Mouse (Mus musculus) c-Kit-negative CD71-positive TER-119-positive erythroid progenitor cells, embryonic 14.5 days (primary cell): ENCODE results near the gene Zkscan16.

Experiments
- DNase-seq: peaks from one replicate; pipeline ENCODE4 v3.0.0-alpha.2; 2013; ENCODE audit warnings: low read depth, low spot score

The Zkscan16 gene

GRCm38 (mm10) chr4:58943420-58944205 is at the start of gene Zkscan16:
Zkscan16 (plus strand) TSS chr4:58943628.
- DNase-seq = no peak

- DNase-seq = no peak
Measured at GRCm38 (mm10) chr4:58894399-58894798, 49.0 kb upstream of the Zkscan16 start.

- DNase-seq = no peak
Measured at GRCm38 (mm10) chr4:58897436-58897835, 46.0 kb upstream of the Zkscan16 start.

GRCm38 (mm10) chr4:58898318-58898717 is 45.1 kb upstream of the Zkscan16 start:
- DNase-seq = no peak

- no peak for DNase-seq
Measured at GRCm38 (mm10) chr4:58907453-58907852, 36.0 kb upstream of the Zkscan16 start.

GRCm38 (mm10) chr4:58910175-58911068 is 33.0 kb upstream of the Zkscan16 start:
- DNase-seq = no peak

GRCm38 (mm10) chr4:58911069-58911830 is 32.2 kb upstream of the Zkscan16 start:
- DNase-seq = peak; percentile 48

- peak; percentile 47 for DNase-seq
Measured at GRCm38 (mm10) chr4:58911831-58912628, 31.4 kb upstream of the Zkscan16 start.

- DNase-seq = peak; percentile 72
Measured at GRCm38 (mm10) chr4:58912629-58913335, 30.6 kb upstream of the Zkscan16 start, which contains the start of gene Ecpas. Ecpas (minus strand) TSS chr4:58912749.

- DNase-seq = no peak
Measured at GRCm38 (mm10) chr4:58913336-58914026, 29.9 kb upstream of the Zkscan16 start.

GRCm38 (mm10) chr4:58915081-58915826 is 28.2 kb upstream of the Zkscan16 start:
- no peak for DNase-seq

GRCm38 (mm10) chr4:58923933-58924332 is 19.5 kb upstream of the Zkscan16 start:
- DNase-seq = no peak

GRCm38 (mm10) chr4:58925664-58926063 is 17.8 kb upstream of the Zkscan16 start:
- DNase-seq = no peak

- DNase-seq = no peak
Measured at GRCm38 (mm10) chr4:58926120-58926519, 17.3 kb upstream of the Zkscan16 start.

- no peak for DNase-seq
Measured at GRCm38 (mm10) chr4:58927661-58928060, 15.8 kb upstream of the Zkscan16 start.

- no peak for DNase-seq
Measured at GRCm38 (mm10) chr4:58932541-58932940, 10.9 kb upstream of the Zkscan16 start.

- no peak for DNase-seq
Measured at GRCm38 (mm10) chr4:58934308-58934707, 9.1 kb upstream of the Zkscan16 start.

GRCm38 (mm10) chr4:58934746-58935476 is 8.5 kb upstream of the Zkscan16 start:
- DNase-seq = no peak
